ENCODE assay signal across 26 mouse cellular contexts in the genomic region with DNA sequence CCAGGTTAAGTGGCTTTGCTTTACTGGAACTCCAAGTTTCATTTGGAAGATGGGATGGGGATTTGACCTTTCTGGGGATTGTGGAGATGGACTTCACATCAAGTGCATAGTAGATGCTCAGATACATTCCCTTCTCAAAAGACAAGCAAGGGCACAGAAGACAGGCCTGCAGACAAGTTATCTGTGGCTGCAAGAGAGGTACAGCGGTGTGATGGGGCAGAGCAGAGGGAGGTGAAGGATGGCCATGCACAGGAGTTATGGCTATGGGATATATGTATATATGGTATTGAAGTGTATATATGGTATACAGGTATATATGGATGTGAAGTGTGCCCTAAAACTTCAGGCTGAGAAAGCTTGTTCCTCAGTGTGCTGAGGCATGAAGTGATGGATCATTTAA.
DNase-seq lines count a peak whose midpoint lies in the region; ATAC-seq and TF ChIP-seq lines count a peak whose summit lies in the region.
"Had no signal": no experiment of that assay in that cellular context is flagged by ENCODE, and none has a peak within 500 bp of the region (broad histone marks: within the 10 kb centered on the region; RNA-seq: fewer than 3 reads in every experiment).

No protein-coding gene starts in this region.

- no peak overlapping the region for H3K9ac ChIP-seq in hindbrain, embryonic 14.5 days
- no peak overlapping the region for H3K9ac ChIP-seq in hindbrain, embryonic 16.5 days (ENCODE audit: low read depth, low read length)
- no peak overlapping the region for H3K9ac ChIP-seq in neural tube, embryonic 13.5 days
- no peak overlapping the region for H3K9ac ChIP-seq in liver, embryonic 14.5 days (replicated peaks)
- H3K9ac ChIP-seq: embryonic facial prominence, embryonic 13.5 days; forebrain, embryonic 12.5 days; hindbrain, embryonic 12.5 days; limb, embryonic 15.5 days; lung, embryonic 15.5 days had no signal

- H3K27ac ChIP-seq in hindbrain, embryonic 14.5 days, result peak overlapping the region; percentile 16; the same call in 1 of the 2 replicates
- H3K27ac ChIP-seq in hindbrain, embryonic 16.5 days (ENCODE audit: low read depth, low read length), result no peak overlapping the region
- 0 out of 2 replicates have a peak overlapping the region, but pooled peaks have one; percentile 20 for H3K27ac ChIP-seq in neural tube, embryonic 13.5 days (replicated peaks)
- peak overlapping the region; percentile 25 for H3K27ac ChIP-seq in liver, embryonic 14.5 days
- H3K27ac ChIP-seq: embryonic facial prominence, embryonic 13.5 days; forebrain, embryonic 12.5 days; hindbrain, embryonic 12.5 days; limb, embryonic 10.5 days; limb, embryonic 15.5 days; lung, embryonic 15.5 days had no signal

- 85% methylated on average over 1 of the region's 1 CpGs for WGBS in hindbrain, embryonic 14.5 days
- WGBS in hindbrain, embryonic 16.5 days, result 93% methylated on average over 1 of the region's 1 CpGs
- WGBS in neural tube, embryonic 13.5 days, result 93% methylated on average over 1 of the region's 1 CpGs
- 14% methylated on average over 1 of the region's 1 CpGs for WGBS in liver, embryonic 14.5 days (ENCODE audit: insufficient replicate concordance)

- no peak for TF ChIP-seq EP300 in liver, embryonic 14.5 days (IDR thresholded peaks at IDR 0.05; ENCODE audit: low read depth)

- ATAC-seq in hindbrain, embryonic 14.5 days (ENCODE audit: low FRiP score), result no peak
- ATAC-seq in hindbrain, embryonic 16.5 days, result no peak
- ATAC-seq in neural tube, embryonic 13.5 days (ENCODE audit: low read depth), result no peak
- ATAC-seq in liver, embryonic 14.5 days (ENCODE audit: insufficient read depth), result peak; percentile 69
- ATAC-seq: inflammation-experienced regulatory T-cells, adult 6 months had no signal

- no peaks in the 10 kb centered on the region for H3K4me1 ChIP-seq in hindbrain, embryonic 14.5 days (replicated peaks; ENCODE audit: control insufficient read depth, insufficient read depth, low read length)
- H3K4me1 ChIP-seq in hindbrain, embryonic 16.5 days (ENCODE audit: control insufficient read depth, insufficient read depth, low read depth, low read length), result no peaks in the 10 kb centered on the region
- H3K4me1 ChIP-seq in neural tube, embryonic 13.5 days (replicated peaks), result peaks cover 10% of the 10 kb centered on the region
- peaks cover 14 to 21% of the 10 kb centered on the region in 2 experiments for H3K4me1 ChIP-seq in liver, embryonic 14.5 days (replicated peaks; ENCODE audit: control insufficient read depth in 2 of 2, insufficient read depth in 2 of 2, low read length in 1 of 2)
- H3K4me1 ChIP-seq: embryonic facial prominence, embryonic 13.5 days; hindbrain, embryonic 12.5 days; limb, embryonic 10.5 days; limb, embryonic 15.5 days; lung, embryonic 15.5 days had no signal

- H3K36me3 ChIP-seq in hindbrain, embryonic 14.5 days (replicated peaks; ENCODE audit: control insufficient read depth, insufficient read depth), result no peaks in the 10 kb centered on the region
- H3K36me3 ChIP-seq in hindbrain, embryonic 16.5 days (ENCODE audit: control insufficient read depth, insufficient read depth, low read length), result no peaks in the 10 kb centered on the region
- no peaks in the 10 kb centered on the region for H3K36me3 ChIP-seq in neural tube, embryonic 13.5 days
- no peaks in the 10 kb centered on the region for H3K36me3 ChIP-seq in liver, embryonic 14.5 days (replicated peaks; ENCODE audit: control insufficient read depth, insufficient read depth, low read depth)
- H3K36me3 ChIP-seq: embryonic facial prominence, embryonic 13.5 days; forebrain, embryonic 12.5 days; hindbrain, embryonic 12.5 days; limb, embryonic 10.5 days; limb, embryonic 15.5 days; lung, embryonic 15.5 days had no signal

- H3K27me3 ChIP-seq in hindbrain, embryonic 14.5 days (ENCODE audit: control insufficient read depth, insufficient read depth, low read length), result no peaks in the 10 kb centered on the region
- no peaks in the 10 kb centered on the region for H3K27me3 ChIP-seq in hindbrain, embryonic 16.5 days (replicated peaks; ENCODE audit: control insufficient read depth, insufficient read depth, low read length)
- H3K27me3 ChIP-seq in neural tube, embryonic 13.5 days, result no peaks in the 10 kb centered on the region
- H3K27me3 ChIP-seq in liver, embryonic 14.5 days (ENCODE audit: control insufficient read depth, insufficient read depth, low read length), result no peaks in the 10 kb centered on the region
- H3K27me3 ChIP-seq: embryonic facial prominence, embryonic 13.5 days; forebrain, embryonic 12.5 days; hindbrain, embryonic 12.5 days; limb, embryonic 15.5 days; lung, embryonic 15.5 days had no signal

- H3K9me3 ChIP-seq in hindbrain, embryonic 14.5 days (ENCODE audit: control insufficient read depth, low read length), result no peaks in the 10 kb centered on the region
- H3K9me3 ChIP-seq in hindbrain, embryonic 16.5 days (ENCODE audit: control insufficient read depth, low read length), result no peaks in the 10 kb centered on the region
- no peaks in the 10 kb centered on the region for H3K9me3 ChIP-seq in neural tube, embryonic 13.5 days
- no peaks in the 10 kb centered on the region for H3K9me3 ChIP-seq in liver, embryonic 14.5 days (ENCODE audit: control insufficient read depth, low read length)
- H3K9me3 ChIP-seq: embryonic facial prominence, embryonic 13.5 days; forebrain, embryonic 12.5 days; hindbrain, embryonic 12.5 days; limb, embryonic 10.5 days; limb, embryonic 15.5 days; lung, embryonic 15.5 days had no signal

- H3K4me3 ChIP-seq in hindbrain, embryonic 14.5 days (replicated peaks; ENCODE audit: low read length), result no peak overlapping the region
- no peak overlapping the region for H3K4me3 ChIP-seq in hindbrain, embryonic 16.5 days (ENCODE audit: low read length)
- no peak overlapping the region for H3K4me3 ChIP-seq in neural tube, embryonic 13.5 days
- H3K4me3 ChIP-seq in liver, embryonic 14.5 days (ENCODE audit: insufficient read depth in 1 of 2, low read depth in 2 of 2, low read length in 2 of 2), result no peak overlapping the region
- H3K4me3 ChIP-seq: embryonic facial prominence, embryonic 13.5 days; forebrain, embryonic 12.5 days; hindbrain, embryonic 12.5 days; limb, embryonic 10.5 days; limb, embryonic 15.5 days; lung, embryonic 15.5 days had no signal

- H3K4me2 ChIP-seq in hindbrain, embryonic 14.5 days (replicated peaks), result no peak overlapping the region
- no peak overlapping the region; the same call in 1 of the 2 replicates for H3K4me2 ChIP-seq in hindbrain, embryonic 16.5 days (ENCODE audit: low read length)
- H3K4me2 ChIP-seq in neural tube, embryonic 13.5 days, result no peak overlapping the region
- peak overlapping the region; percentile 60 for H3K4me2 ChIP-seq in liver, embryonic 14.5 days (ENCODE audit: low read depth)
- H3K4me2 ChIP-seq: embryonic facial prominence, embryonic 13.5 days; forebrain, embryonic 12.5 days; hindbrain, embryonic 12.5 days; limb, embryonic 15.5 days; lung, embryonic 15.5 days had no signal

- DNase-seq in hindbrain, embryonic 14.5 days (ENCODE audit: low spot score), result no peak
- DNase-seq in neural tube, embryonic 10.5 days (ENCODE audit: extremely low spot score, low spot score), result no peak
- no peak for DNase-seq in liver, embryonic 14.5 days (ENCODE audit: low read depth in 3 of 3, low spot score in 3 of 3)
- DNase-seq in gastrocnemius, postnatal 10 days, result no peak
- DNase-seq in heart, postnatal 4 days, result no peak
- DNase-seq: adrenal gland, postnatal 14 days; cerebellum, adult 11 months; cerebellum, adult 9-11 months; gastrocnemius, postnatal 14 days; heart, postnatal 14 days; kidney, adult 11 months; kidney, postnatal 14 days; layer of hippocampus, adult 9-11 months; lung, postnatal 36 days; spleen, adult 18-20 months; thymus, adult 2 months; thymus, postnatal 36 days had no signal

- no peak for TF ChIP-seq CTCF in liver, embryonic 14.5 days (IDR thresholded peaks at IDR 0.05; ENCODE audit: low read depth)
